Mouse (Mus musculus) NIH3T3 (cell line): Measurements from ENCODE around the gene Bend5.

Experiments
- DNase-seq: peaks from one replicate; pipeline ENCODE4 v3.0.0-alpha.2; 2012; ENCODE audit warnings: low read depth

The Bend5 gene

DNA sequence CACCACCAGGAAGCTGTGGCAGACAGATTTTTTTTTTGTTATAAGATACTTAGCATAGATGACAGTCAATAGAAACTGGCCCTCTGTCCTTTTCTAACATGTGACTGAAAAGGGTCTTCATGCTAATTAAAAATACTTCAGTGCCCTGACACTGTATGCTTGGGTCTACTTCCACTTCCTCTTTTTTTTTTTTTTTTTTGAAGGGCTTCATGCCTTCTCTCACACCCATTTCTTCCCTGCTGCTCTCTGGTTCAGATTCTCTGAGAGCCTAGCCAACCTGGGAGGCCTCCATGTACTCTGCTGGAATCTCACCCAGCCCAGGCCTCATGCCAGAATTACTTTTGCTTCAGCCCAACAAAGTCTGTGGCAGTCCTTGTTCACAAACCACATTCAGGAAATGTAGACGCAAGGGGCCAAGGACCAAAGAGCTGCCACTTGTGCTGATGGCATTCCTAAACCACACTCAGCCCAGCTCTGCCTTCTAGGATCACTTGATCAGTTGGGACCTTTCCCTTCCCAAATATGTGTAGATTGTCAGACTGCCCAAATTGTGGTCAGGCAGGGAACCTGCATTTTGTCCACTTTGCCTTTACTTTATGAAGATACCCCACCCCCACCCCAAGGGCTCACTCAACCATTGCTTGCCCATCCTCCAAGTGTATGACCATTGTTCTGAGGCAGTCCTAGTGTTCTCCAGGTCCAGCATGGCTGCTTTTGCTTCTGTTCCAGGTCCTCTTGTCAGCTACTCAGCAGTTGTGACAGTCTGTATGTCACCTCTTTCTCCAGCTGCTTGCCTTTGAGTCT, 27.8 kb downstream of the Bend5 start:
- DNase-seq: no peak

DNA sequence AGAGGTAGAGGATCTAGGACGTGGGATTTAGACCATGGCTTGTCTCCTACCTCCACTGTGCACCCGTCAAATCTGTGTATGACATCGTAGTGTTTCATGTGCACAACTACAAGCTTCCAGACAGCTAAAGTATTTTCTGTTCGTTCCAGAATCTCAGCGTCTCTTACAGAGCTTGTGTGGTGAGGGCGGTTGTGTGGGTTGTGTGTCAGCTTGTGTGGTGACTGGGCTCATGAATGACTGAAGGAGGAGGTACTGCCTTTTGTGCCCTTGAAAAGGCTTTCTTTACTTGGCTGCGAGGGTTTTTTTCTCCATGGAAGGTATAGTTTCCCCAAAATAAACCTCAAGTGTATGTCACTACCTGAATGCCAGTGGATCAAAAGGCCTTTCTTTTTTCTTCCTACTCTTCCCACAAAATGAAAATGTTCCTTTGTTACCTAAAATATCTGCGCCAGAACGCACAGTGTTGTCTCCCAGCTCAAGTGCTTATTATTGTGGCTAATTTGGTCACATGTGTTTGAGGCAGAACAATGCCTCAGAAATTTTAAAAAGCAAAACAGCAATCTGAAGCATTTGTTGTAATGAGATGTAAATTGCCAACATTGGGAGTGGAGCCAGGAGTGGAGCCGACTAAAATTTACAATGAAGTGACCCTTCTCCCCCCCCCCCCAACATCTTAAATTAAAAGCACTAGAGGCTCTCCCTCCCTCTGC, 29.3 kb downstream of the Bend5 start:
- DNase-seq: no peak

DNA sequence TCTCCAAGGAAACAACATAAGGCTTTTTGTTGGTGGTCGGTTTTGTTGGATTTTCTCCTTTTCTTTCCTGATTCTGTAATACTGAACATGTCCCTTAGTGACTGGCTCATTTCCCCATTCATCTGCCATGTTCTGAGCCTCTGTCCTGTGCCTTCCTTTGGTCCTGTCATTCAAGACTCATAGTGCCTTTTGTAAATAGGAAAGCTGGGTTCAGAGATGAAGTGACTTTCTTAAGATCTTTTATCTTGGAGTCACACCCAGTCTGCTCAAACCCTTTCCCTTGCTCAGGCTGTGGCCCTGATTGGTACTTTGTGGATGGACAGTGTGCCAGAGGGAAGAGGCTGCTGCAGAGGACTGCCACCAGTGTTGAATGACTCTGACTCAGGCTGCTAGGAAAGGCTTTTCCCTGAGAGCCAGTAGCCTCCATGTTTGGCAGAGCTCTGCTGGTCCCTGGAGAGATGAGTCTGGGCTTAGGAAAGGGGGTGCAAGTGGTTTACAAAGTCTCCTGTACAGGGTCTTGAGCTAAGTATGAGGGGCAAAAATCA, 29.9 kb downstream of the Bend5 start:
- DNase-seq: no peak

DNA sequence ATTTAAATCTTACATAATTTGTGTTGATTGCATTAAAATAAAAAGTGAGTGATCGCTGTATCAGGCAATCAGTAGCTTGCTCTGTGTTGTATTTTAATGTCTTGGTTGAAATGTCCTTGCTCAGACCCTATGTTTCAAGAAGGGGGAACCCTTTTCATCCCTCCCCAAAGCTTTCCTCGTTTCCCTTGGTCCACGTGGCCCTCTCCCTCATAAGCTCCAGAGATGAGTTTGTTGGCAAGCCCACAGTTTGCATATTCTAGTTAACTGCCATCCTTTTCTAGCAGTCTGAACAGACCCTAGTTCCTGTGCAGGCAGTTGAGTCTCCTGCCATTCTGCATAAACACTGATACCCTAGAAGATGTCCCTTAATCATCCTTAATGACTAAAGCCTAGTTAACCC, 33.1 kb downstream of the Bend5 start:
- DNase-seq: no peak

DNA sequence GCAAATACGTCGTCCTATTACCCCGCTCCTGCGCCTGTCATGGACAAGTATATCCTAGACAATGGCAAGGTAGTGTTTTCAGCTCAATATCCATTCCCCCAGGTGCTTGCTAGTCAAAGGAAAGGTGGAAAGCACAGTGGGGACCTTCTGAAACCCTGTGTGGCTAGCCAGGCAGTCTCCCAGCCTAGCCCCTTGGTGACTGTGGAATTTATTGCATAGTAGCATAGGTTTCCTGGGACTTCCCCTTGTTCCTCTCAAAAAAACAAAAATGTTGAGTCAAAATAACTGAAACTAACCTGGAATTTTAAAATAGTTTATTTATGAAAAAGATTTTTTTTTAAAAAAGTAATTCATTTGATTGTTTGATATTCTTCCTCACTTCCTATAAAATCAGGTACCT, 33.8 kb downstream of the Bend5 start:
- DNase-seq: no peak

DNA sequence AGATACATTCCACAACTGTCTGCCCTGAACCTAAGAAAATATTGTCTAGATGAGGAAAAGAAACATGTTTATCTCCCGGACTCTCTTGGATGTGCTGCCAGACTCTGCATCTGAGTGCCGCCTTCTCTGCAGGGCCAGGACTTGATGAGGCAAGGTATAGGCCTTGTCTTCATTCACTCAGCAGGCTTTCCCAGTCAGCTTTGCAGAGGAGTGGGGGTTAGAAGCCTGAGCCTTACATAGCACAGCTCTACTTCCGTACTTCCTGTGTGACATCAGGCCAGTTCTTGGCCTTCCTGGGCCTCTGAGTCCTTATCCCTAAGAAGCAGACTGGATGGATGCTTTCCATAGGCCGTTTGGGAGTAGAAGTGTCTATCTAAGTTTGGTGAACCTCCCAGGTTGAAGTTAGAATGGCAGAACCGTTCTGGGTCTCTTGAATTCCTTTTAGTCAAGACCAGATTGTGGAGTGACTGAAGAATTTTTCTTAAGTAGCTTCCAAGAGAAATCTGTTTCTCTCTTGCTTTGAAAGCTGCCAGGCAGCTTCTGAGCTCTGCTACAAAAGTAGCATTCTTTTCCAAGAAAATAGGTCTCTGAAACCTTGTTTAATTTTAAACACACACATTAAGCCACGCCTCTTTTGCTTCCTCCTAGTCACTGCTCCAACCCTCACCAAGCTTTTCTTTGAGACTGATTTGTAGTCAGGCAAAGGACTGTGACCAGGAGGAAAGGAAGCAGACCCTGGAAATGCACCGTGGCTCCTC, 34.8 kb downstream of the Bend5 start:
- DNase-seq: no peak

DNA sequence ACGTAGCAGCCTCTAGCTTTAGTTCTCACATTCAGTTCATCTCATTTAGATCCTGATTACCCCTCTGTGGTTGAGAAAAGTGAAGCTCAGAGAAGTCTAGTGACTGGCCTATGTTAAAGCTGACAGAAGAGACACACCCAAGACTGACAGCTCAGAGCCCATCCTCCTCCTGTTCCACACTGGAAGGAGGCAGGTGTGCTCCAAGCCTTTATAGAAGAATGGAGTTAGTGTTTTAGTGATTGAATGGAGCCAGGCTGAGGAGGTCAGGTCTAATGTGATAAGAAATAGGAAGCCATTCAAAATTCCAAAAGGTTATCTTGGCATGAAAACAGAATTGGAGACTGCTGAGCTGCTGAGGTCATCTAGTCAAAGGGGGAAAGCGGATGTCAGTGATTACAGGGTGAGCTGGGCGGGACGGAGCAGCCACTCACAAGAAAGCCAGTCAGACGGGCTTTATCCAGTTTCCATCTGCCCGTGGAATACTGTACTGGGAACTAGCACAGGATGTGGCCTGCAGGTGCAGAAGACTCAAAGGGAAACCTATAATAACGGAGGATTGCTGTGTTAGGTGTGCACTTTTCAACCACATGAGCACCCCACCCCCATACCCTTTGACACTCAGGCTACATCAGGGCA, 36.6 kb downstream of the Bend5 start:
- DNase-seq: no peak

DNA sequence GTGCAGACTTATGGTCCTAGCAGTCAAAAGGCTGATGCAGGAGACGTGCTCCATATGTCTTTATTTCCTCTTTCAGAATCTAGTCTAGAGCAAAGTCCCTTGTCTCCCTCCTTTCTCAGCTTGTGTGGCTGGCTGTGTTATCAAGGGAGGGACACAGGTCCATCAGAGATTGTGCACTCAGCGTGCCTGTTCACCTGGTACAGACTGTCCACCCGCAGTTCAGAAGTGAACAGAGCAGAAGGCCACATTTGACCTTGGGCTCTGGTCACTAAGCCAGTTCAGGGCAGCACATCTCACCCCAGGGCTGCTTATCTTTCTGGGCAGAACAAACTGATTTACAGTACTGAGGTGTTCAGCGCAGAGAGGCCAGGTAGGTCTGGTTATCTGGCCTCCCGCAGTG, 37.4 kb downstream of the Bend5 start:
- no peak for DNase-seq

DNA sequence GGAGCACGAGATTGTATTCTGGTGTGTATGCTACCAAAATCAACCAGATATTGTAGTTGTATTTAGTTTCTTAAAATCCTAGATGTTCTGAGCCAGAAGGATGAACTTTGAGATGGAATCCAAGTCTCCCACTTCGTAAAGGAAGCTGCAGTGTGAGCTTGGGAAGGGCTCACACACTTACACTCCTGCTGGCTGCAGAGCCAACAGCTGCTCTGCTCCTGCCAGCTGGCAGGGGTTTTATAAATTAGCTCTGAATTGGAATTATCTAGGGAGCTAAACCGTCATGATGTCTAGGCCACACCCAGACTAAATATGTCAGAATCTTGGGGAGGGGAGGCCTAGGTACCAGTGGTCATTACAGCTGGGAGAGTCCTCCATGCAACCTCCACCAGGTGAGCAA, 38.5 kb downstream of the Bend5 start:
- no peak for DNase-seq

DNA sequence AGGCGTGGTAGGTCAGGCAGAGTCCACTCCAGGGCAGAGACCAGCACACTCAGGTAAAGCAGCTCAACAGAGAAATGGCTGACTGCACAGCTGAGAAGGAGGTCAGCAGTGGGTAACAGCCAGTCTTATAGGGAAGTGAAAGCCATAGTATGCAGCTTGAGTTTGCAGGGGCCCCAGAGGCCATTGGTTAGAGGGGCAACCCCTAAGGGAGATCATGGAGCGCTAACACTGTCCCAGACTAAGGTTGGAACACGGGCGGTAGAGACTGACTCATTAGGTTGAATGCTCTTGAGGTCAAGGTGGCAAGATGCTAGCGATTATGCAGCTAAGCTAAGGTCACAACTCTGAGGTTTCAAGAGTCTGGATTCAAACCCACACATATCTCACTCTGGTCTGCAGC, 40.8 kb downstream of the Bend5 start:
- DNase-seq: no peak

DNA sequence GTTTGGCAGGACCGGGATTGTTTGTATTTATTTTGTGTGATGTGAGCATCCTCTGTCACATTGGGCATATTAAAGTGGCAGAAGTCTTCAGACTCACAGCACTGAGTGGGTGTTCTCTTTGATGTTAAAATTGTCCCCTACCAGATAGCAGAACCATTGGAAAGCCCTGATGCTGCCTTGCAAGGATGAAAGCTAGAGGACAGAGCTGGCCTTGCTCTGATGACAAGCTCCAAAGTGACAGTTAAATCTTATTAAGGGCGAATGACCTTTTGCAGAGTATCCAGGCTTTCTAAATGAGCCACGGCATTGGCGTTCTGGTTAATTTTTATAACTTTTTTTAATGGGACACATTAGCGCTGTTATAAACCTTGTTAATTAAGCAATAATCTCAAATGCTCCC, 42.8 kb downstream of the Bend5 start:
- DNase-seq: no peak

DNA sequence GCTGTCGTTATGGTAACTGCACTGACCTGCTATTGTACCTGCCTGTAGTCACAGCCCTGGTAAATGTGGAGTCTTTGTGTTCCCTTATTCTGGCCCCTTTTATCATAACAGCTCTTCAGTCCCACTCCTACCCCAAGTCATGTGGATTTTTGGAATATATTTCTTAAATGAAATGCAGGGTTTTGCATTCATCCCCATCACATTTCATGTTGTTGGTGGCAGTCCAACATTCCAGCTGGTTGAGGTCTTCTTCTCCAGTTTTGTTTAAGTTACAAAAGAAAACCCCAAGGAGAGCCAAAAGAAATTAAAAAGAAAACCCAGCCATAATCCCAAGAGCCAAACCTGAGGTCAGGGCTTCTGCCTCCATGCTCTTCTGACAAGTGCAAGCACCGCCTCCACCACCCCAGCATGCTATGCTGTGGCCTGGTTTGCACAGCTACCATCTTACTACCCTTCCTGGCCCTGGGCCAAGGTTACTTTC, 52.5 kb downstream of the Bend5 start:
- DNase-seq: peak; percentile 6

DNA sequence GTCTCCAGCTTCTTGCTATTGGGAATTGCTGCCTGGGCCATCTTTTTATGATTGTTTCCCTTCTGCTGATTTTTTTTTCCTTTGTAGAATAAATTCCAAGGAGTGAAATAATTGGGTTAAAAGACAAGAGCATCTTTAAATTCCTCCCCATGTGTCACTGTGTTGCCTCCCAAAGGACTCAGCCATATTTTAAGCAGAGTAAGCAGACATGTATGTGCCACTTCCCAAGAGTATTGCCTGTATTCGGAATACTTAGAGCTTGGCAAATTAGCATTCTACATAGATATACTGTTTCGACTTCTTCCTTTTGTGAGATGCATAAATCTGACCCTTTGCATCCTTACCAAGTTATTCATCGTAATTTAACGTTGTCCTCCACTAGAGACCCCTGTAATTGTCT, 53.0 kb downstream of the Bend5 start:
- DNase-seq: no peak

DNA sequence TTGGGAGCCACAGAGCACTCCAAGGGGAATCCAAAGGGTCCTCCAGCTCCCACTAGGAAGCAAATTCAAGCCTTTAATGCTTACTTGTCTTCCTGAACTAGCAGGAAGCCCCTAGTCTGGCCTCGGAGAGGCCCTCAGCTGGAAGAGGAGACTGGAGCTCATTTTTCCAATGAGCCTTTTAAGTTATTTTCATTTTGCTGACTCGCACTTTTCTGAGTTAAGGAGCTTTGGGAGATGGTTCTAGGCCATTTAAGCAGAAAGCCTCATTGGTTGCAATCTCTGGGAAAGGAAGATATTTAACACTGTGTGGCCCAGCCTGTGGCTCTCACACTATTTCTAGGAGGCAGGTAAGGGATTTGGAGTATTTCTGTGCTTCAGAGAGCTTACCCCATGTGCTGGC, 55.0 kb downstream of the Bend5 start:
- DNase-seq: no peak

DNA sequence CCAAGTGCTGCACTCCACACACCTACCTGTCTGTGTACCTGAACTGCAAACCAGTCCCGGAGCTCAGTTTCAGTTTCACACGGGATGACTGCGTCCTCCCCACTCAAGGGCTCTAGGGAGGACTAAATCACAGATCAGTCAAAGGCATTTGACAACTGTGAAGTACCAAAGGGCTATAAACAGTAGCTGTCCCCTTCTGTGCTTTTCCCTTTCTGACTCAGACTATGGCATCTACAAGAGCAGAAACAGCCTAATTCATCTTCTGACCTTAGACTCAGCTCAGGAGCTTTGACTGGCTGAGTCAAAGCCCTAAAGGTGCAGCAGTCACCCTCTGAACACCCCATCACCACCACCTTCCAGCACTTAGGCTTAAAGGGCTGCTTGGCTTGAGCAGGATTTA, 56.9 kb downstream of the Bend5 start:
- DNase-seq: no peak

DNA sequence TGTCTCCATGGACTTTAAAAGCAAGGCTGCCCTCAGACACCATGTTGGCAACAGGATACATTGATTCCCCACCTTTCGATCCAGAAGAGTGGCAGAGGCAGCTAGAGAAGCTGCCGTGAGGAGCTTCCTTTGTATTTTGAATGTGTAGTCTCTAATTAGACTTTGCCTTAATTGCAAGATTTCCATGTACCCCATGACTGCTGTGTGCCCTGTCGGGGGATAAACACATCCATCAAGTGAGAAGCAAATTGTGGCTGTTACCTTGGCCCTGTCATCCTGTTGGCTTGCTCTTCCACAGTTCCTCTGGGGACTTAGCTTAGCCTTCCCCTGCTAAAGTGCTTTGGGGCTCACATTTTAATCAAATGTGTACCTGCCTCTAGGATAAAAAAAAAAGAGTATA, 57.7 kb downstream of the Bend5 start:
- DNase-seq: no peak

DNA sequence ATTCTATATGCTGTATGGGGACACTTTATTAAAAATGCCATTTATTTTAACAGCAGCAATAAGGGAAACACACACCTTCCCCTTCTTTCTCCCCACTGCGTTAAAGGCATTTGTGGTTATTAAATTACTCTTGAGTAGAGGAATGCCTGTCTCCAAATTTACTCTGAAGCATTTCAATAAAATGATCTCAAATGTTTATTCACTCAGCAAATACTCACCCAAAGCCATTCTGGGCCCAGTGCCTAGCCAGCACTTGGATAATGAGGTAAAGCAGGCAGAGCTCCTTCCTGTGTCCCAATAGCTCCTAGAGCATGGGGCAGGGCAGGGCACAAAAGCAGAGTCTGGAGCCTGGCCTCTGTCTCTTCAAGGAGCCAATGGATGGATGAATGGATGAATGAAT, 58.2 kb downstream of the Bend5 start:
- DNase-seq: no peak

DNA sequence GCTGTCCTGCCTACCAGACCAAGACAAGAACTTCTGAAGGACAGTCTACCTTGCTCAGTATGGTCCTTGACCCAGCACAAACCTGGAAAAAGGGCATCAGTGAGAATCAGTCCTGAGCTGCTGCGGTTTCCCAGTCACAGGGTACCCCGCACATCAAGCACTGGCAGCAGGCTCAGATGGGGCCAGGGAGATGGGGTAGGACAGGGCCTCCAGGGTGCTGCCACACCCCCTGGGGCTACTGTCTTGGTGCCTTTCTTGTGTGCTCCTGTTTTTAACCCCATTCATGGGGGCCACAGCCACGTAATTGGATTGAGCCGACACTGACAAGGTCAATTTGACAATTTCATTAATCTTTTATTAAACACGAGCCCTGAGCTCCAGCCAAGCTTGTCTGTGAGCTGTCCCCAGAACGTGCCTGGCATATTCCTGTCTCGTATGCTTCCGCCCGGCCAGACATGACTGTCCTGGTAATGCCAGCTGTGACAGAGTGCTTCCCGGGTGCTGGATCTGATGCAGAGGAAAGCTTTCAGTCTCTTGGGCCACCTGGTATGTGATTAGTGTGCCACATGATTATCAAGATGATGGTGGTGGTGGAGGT, 60.7 kb downstream of the Bend5 start:
- DNase-seq: no peak

DNA sequence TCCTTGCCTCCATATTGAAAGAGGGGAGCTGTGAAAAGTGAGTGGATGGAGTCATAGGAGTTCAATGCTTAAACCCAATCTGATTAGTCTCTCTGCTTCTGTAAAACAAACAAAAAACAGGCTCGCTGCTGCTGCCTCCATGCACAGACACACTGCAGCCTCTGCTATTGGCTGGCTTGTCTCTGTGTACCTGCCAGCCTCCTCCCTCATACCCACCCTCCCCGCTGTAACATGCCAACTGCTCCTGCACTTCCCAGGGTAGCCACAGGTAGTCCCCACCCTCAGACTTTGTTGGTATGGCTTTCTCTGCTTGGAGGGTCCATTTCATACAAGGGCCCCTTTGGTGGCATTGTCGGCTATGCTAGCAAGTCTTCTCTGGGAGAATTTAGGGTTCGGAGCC, 62.7 kb downstream of the Bend5 start:
- DNase-seq: no peak

DNA sequence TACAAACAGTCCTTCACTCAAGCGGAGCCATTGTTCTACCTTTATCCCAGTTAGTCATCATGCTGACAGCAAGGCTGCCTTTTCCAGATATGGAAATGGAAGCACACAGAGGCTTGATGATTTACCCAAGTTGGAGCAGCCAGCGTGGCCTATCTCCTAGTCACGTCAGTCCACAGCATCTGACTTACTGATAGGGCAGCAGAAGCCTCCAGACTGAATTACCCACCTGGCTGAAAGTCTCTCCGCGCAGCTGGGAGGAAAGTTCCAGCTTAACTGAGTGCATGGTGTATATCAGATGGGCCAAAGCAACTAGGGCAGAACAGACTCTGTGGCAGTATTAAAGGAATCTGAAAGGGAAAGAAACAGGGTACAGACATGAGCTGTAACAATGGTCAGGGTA, 68.7 kb downstream of the Bend5 start:
- no peak for DNase-seq

DNA sequence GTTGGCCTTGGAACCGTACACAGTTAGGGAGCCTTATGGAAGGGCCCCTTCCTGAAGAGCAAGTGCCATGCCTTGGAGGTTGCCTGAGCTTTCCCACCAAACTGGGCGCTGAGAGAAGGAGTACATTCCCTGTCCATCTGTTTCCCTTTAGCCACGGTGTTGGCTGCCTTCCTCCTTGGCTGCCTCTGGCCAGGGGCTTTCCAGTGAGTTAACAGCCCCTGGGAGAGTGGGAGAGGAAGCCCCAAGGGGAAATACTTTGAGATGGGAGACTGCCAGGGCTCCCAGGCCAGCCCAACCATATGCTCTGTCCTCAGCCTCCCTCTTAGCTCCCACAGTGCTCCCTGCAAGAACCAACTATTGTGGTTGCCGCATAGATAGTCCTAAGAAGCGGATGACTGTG, 70.4 kb downstream of the Bend5 start:
- peak; percentile 50 for DNase-seq

DNA sequence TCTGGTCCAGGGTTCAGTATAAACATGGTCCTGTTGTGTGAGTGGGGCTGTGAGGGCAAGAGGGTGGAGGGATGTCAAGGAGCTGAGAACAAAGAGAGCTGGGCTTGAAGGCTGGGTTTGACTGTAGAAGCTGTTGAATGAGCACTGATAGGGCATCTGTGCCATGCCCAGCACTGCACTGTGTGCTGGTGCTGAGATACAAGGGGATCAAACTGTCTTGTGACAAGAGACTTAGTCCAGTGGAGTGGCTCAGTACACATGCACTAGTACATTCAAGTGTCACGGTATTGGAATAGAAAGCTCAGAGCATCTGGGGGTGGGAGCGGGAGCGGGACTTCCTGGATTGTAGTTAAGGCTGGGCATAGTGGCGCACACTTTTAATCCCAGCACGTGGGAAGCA, 71.4 kb downstream of the Bend5 start:
- no peak for DNase-seq
